ENCODE assay signal across 21 mouse cellular contexts in the genomic region with DNA sequence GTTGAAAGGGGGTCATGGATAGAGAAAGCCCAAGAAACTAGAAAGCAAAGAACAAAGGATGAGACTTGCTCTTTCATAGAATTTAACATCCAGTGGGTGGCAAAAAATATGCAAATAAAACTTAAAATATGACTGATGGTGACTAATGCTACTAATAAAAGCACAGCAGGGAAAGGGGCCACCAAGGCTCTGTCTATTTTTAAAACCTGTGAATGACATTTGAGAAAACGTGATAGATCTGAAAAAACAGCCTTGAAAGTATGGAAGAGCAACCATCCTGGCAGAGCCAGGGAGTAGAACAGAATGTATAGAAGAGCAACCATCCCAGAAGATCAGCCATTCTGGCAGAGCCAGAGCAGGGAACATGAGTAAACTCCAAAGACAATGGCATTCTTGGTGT.
A peak's percentile ranks its signal among the peaks of the same experiment; 100 is the strongest.
DNase-seq lines count a peak whose midpoint lies in the region; ATAC-seq and TF ChIP-seq lines count a peak whose summit lies in the region.
"Had no signal": no experiment of that assay in that cellular context is flagged by ENCODE, and none has a peak within 500 bp of the region (broad histone marks: within the 10 kb centered on the region; RNA-seq: fewer than 3 reads in every experiment).

No protein-coding gene starts in this region.

- H3K9me3 ChIP-seq in CH12.LX (replicated peaks; ENCODE audit: low read length): no peaks in the 10 kb centered on the region
- no peaks in the 10 kb centered on the region for H3K9me3 ChIP-seq in liver, embryonic 12.5 days (replicated peaks)
- H3K9me3 ChIP-seq: embryonic facial prominence, embryonic 13.5 days; embryonic facial prominence, embryonic 15.5 days; forebrain, embryonic 13.5 days; forebrain, embryonic 15.5 days; G1E had no signal

- no peaks in the 10 kb centered on the region for H3K79me2 ChIP-seq in CH12.LX (replicated peaks; ENCODE audit: control insufficient read depth, extremely low read depth, insufficient read depth, poor library complexity, severe bottlenecking)

- ATAC-seq in liver, embryonic 12.5 days: no peak
- ATAC-seq: forebrain, embryonic 13.5 days; forebrain, embryonic 15.5 days; forebrain, postnatal 0 days had no signal

- peaks cover 0 to 5% of the 10 kb centered on the region in 2 experiments; a peak in 1 of 4 replicates for H3K4me1 ChIP-seq in CH12.LX (ENCODE audit: control insufficient read depth in 1 of 2, insufficient read depth in 2 of 2)
- no peaks in the 10 kb centered on the region for H3K4me1 ChIP-seq in liver, embryonic 12.5 days
- H3K4me1 ChIP-seq: embryonic facial prominence, embryonic 13.5 days; embryonic facial prominence, embryonic 15.5 days; forebrain, embryonic 13.5 days; forebrain, embryonic 15.5 days had no signal

- no peak overlapping the region for H3K9ac ChIP-seq in CH12.LX (ENCODE audit: insufficient read depth, low read depth)
- H3K9ac ChIP-seq in liver, embryonic 12.5 days: no peak overlapping the region
- H3K9ac ChIP-seq: embryonic facial prominence, embryonic 13.5 days; embryonic facial prominence, embryonic 15.5 days; forebrain, embryonic 13.5 days; forebrain, embryonic 15.5 days; forebrain, postnatal 0 days had no signal

- no peak for TF ChIP-seq CTCF in CH12.LX (conservative IDR thresholded peaks at IDR 0.05 in 1 of 2, IDR thresholded peaks at IDR 0.05 in 1 of 2; ENCODE audit: low read depth in 2 of 2, low read length in 2 of 2)

- no peak overlapping the region for H3K4me2 ChIP-seq in CH12.LX (ENCODE audit: insufficient read depth, low read depth, poor library complexity, severe bottlenecking)
- H3K4me2 ChIP-seq in liver, embryonic 12.5 days: no peak overlapping the region
- H3K4me2 ChIP-seq: embryonic facial prominence, embryonic 13.5 days; embryonic facial prominence, embryonic 15.5 days; forebrain, embryonic 13.5 days; forebrain, embryonic 15.5 days had no signal

- no peak overlapping the region for H3K4me3 ChIP-seq in CH12.LX (replicated peaks in 1 of 3; ENCODE audit: low read depth in 2 of 3, low read length in 2 of 3, poor library complexity in 1 of 3)
- no peak overlapping the region for H3K4me3 ChIP-seq in liver, embryonic 12.5 days
- H3K4me3 ChIP-seq: embryonic facial prominence, embryonic 13.5 days; embryonic facial prominence, embryonic 15.5 days; forebrain, embryonic 13.5 days; forebrain, embryonic 15.5 days had no signal

- TF ChIP-seq POLR2A in CH12.LX (IDR thresholded peaks at IDR 0.05; ENCODE audit: low read depth, low read length): no peak

- H3K27me3 ChIP-seq in CH12.LX (replicated peaks): no peaks in the 10 kb centered on the region
- H3K27me3 ChIP-seq in liver, embryonic 12.5 days (replicated peaks): no peaks in the 10 kb centered on the region
- H3K27me3 ChIP-seq: embryonic facial prominence, embryonic 13.5 days; embryonic facial prominence, embryonic 15.5 days; forebrain, embryonic 13.5 days; forebrain, embryonic 15.5 days had no signal

- peak; percentile 10 for DNase-seq in CH12.LX (ENCODE audit: extremely low read depth)
- peak; percentile 32 for DNase-seq in Muller cell, postnatal 12 days (ENCODE audit: inconsistent ontology term)
- DNase-seq in telencephalon, adult 2 months (ENCODE audit: low read depth, low spot score): peak; percentile 12
- DNase-seq in adrenal gland, postnatal 36 days: no peak
- DNase-seq: adrenal gland, adult 2 months; adrenal gland, postnatal 10 days; adrenal gland, postnatal 25 days; cerebellum, adult 11 months; cerebellum, adult 18-20 months; cerebellum, adult 8-10 months; cerebellum, adult 9-11 months; cerebellum, postnatal 14 days; cerebellum, postnatal 36 days; embryo, embryonic 11 days; forebrain, postnatal 0 days had no signal

- H3K27ac ChIP-seq in CH12.LX (ENCODE audit: insufficient read depth, low read depth): no peak overlapping the region
- no peak overlapping the region for H3K27ac ChIP-seq in liver, embryonic 12.5 days
- H3K27ac ChIP-seq: embryonic facial prominence, embryonic 13.5 days; embryonic facial prominence, embryonic 15.5 days; forebrain, embryonic 13.5 days; forebrain, embryonic 15.5 days had no signal

- dilution Hi-C loops in CH12.LX (cut with MboI; ENCODE audit: extremely low pct_ligation_motif_present, extremely low pct_unique_long_range_greater_than_20kb, low sequenced_read_pairs): no loop called here

- WGBS in liver, embryonic 12.5 days (ENCODE audit: insufficient replicate concordance): 35% methylated on average over 1 of the region's 1 CpGs

- no peaks in the 10 kb centered on the region for H3K36me3 ChIP-seq in CH12.LX (replicated peaks in 1 of 2; ENCODE audit: control insufficient read depth in 1 of 2, insufficient read depth in 1 of 2, low read length in 1 of 2)
- H3K36me3 ChIP-seq in liver, embryonic 12.5 days: no peaks in the 10 kb centered on the region
- H3K36me3 ChIP-seq: embryonic facial prominence, embryonic 13.5 days; embryonic facial prominence, embryonic 15.5 days; forebrain, embryonic 15.5 days; G1E had no signal

- TF ChIP-seq RAD21 in CH12.LX (IDR thresholded peaks at IDR 0.05; ENCODE audit: low read depth, low read length): no peak

- in situ Hi-C loops in CH12.LX (cut with MboI; ENCODE audit: low pct_ligation_motif_present, low pct_unique_long_range_greater_than_20kb, low sequenced_read_pairs): no loop called here

- no peak for TF ChIP-seq EP300 in CH12.LX (IDR thresholded peaks at IDR 0.05; ENCODE audit: low read length)

TF ChIP-seq in CH12.LX, 34 proteins besides CTCF, POLR2A, EP300 and RAD21:
- TF ChIP-seq MAX (IDR thresholded peaks at IDR 0.05; ENCODE audit: low read length) (no peak), IRF4 (IDR thresholded peaks at IDR 0.05; ENCODE audit: low read depth, low read length) (no peak), PAX5 (IDR thresholded peaks at IDR 0.05; ENCODE audit: low read length) (no peak), SMC3 (IDR thresholded peaks at IDR 0.05; ENCODE audit: low read depth, low read length) (no peak), BHLHE40 (IDR thresholded peaks at IDR 0.05; ENCODE audit: low read depth, low read length) (peak; percentile 22; the same call in 1 of the 2 replicates)

Comparison
In these comparisons a context has a peak if more than half of its experiments do, and no peak if none do; other contexts are left out.
1. DNase-seq: peak in CH12.LX (single experiment), Muller cell, postnatal 12 days (single experiment) and telencephalon, adult 2 months (single experiment); none in adrenal gland, postnatal 36 days (0 of 2).